Mouse (Mus musculus) testis, adult 2 months (tissue): ENCODE measurements around the gene Mat2a.

Source experiments
- CTCF ChIP-seq: fragments of 200-500 bp; IDR thresholded peaks from 2 replicates; pipeline ENCODE4 v1.5.1; 2012; ENCODE audit warnings: low read depth, mild to moderate bottlenecking, inconsistent platforms, low read length, moderate library complexity; ENCODE audit not compliant: control insufficient read depth, insufficient read depth, insufficient replicate concordance
- POLR2A ChIP-seq: fragments of 200-500 bp; IDR thresholded peaks from 2 replicates; pipeline ENCODE4 v1.6.1; 2012; ENCODE audit warnings: low read depth, mild to moderate bottlenecking, inconsistent platforms, low read length, moderate library complexity; ENCODE audit not compliant: control insufficient read depth

DNA sequence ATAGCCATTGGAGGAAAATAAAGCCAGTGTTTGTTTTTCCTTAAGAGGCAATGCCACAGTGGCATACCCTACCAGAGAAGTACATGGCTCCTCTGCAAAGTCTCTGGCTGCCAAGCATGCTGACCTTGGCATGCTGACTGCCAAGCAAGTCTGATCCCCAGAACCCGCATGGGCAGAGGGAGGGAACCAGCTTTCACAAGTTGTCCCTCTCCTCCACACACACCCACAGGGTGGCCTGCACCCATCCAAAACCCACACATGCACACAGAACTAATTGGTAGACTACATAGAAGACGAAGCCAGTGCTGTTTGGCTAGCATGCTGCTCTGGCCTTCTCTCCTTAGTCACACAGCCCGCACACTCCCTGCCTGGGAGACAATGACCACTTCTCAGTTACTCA is 38.3 kb upstream of the Mat2a start:
- no peak for TF ChIP-seq CTCF
- TF ChIP-seq POLR2A: no peak
